Mouse (Mus musculus): Measurements from ENCODE around the gene Mtf1.

The Mtf1 gene

GRCm38 (mm10) chr4:124858370-124858769 lies 56.5 kb downstream of the Mtf1 start:
- no peak for DNase-seq

DNA sequence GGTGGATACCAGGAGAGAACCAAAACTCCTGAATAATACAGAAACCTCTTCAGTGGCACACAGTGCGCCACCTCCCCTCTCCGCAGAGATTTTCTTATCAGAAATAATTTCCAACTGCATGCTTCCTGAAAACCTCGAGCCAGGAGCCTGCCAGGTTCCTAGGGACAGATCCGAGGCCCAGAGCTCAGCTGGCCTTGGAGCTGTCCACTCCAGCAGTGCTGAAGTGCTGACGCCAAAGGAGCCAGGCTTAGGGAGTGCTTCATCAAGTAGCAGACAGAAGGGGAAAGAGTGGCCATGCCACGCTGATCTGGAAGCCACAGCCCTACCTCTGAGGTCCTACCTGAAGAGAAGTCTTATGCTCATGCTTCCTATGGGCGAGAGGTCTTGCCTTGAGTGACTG lies 58.5 kb downstream of the Mtf1 start:
- DNase-seq, result no peak

- no peak for DNase-seq
Observed at GRCm38 (mm10) chr4:124861283-124862188, 59.6 kb downstream of the Mtf1 start, which contains the start of gene Maneal. Gene Maneal, minus strand, starts transcription at chr4:124862171.

- DNase-seq, result no peak
Observed at GRCm38 (mm10) chr4:124872719-124873118, 70.8 kb downstream of the Mtf1 start.

DNA sequence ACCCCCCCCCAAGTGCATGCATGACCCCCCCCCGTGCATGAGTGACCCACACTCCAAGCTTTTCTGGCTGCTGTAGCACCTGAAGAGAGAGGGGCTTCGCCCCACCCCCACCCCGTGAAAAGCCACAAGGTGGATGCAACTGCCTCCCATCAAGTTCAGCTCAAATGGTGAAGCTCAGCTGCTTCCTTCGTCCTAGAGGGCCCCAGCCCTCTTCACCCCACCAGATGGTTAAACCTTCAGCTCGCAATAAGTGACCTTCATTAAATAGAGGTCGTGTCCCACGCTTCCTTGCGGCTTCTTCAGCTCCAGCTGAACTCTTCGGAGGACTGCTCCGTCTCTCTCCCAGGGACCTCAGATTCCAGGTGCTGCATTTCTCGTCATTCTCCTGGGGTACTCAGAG lies 78.7 kb downstream of the Mtf1 start, which contains the start of gene Epha10:
Gene Epha10 (plus strand): TSS at position 301 of the 400 bp plus-strand sequence.
- DNase-seq, result no peak

- no peak for DNase-seq
Observed at GRCm38 (mm10) chr4:124881341-124881908, 79.5 kb downstream of the Mtf1 start.

GRCm38 (mm10) chr4:124882151-124882729 lies 80.3 kb downstream of the Mtf1 start:
- no peak for DNase-seq

GRCm38 (mm10) chr4:124888702-124889101 lies 86.8 kb downstream of the Mtf1 start:
- DNase-seq, result no peak

GRCm38 (mm10) chr4:124889935-124890334 lies 88.0 kb downstream of the Mtf1 start:
- DNase-seq, result no peak

DNA sequence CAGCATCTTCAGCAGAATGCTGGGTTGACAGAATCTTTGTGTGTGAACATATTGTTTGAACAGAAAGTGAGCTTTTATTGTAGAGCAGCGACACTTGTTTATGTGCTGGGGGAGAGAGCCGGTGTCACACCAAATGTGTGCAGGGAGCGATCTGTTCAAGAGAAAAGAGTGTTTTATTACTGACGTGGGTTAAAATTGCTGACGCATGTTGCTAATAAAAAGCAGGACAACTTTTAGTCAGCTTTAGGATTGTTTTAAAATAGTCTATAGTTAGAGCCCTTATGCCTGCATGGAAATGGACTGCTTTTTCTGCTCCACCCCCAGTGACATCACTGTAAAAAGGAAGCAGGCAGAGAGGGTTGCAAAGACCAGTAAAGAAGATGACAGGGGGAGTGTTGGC lies 88.9 kb downstream of the Mtf1 start:
- DNase-seq, result no peak

DNA sequence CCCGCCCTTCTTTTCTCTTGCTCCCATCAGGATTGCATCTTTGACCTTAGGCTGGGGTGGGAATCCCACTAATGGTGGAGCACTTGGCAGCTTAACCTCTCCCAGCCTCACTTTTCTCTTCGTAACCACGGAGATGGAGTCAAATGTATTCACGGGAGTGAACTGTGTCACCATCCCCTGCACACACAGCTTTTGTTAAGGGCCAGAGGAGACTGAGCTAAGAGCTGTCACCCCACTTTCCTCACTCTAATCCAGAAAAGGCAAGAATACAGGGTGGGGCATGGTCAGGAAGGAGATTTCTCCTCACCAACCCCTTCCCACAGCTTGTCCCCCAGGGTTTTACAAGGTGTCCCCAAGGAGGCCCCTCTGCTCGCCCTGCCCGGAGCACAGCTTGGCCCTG lies 91.9 kb downstream of the Mtf1 start:
- no peak for DNase-seq

- no peak for DNase-seq
Observed at GRCm38 (mm10) chr4:124894508-124895428, 92.9 kb downstream of the Mtf1 start.

DNA sequence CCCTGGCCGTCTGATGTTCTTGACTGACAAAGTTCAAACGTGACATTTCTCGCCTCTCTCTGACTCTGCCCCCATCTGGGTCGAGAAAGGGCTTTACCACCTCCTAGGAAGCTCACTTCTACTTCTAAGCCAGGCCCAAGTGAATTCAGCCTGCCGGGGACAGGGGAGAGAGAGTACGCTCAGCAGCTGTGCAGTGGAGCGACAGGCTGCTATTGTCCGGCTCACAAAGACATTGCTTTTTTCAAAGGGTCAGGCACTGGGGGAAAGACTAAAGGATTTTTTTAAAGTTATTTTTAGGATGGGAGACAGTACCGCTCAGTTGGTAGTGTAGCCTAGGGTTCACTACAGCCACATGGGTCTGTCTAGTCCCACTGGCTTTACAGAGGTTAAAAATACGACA lies 96.5 kb downstream of the Mtf1 start:
- no peak for DNase-seq
